Mouse (Mus musculus): ENCODE data around the gene Sav1. TPM values are rescaled to one million over a fixed set of nuclear protein-coding genes. Genes with fewer than 3 reads are reported as not detected.

The Sav1 gene
- total and polyA plus RNA-seq, 2 experiments from 2014 or later = 4.0 to 35.5 TPM

DNA sequence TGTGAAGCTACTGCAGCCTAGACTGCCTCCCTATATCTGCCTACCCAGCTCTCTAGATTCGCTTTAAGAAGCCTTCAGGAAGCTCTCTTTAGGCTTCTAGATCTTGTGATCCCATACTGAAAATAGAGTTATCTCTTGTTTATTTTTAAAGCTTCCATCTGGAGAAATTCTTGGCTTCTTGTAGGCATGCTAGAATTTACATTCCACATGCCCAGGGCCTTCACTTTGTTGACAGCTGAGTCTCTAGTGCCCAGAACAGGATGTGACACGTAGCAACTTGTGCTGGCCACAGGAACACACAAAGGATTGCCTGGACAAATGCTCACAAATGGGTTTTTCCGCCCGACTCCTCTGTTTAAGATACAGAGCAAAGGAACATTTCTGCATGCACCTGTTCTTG lies 29.1 kb upstream of the Sav1 start:
- ATAC-seq (ENCODE audit: insufficient read depth, low read depth) (peak; percentile 63; the same call in 1 of the 2 replicates), DNase-seq (ENCODE audit: low spot score) (peak; percentile 55)
- H3K4me3 ChIP-seq (ENCODE audit: low read depth, low read length) = no peak overlapping the region
- H3K9me3 ChIP-seq (replicated peaks; ENCODE audit: control insufficient read depth, low read length) = peaks cover 3% of the 10 kb centered on the region
- no peaks in the 10 kb centered on the region for H3K27me3 ChIP-seq (ENCODE audit: control insufficient read depth, insufficient read depth, low read length)
- peak overlapping the region; percentile 57 for H3K27ac ChIP-seq (ENCODE audit: low read depth)
- TF ChIP-seq EP300 (IDR thresholded peaks at IDR 0.05; ENCODE audit: low read depth) (no peak), CTCF (IDR thresholded peaks at IDR 0.05; ENCODE audit: low read depth) (no peak)
- H3K4me1 ChIP-seq (ENCODE audit: control insufficient read depth, insufficient read depth) = peaks cover 11% of the 10 kb centered on the region
- H3K9ac ChIP-seq (replicated peaks; ENCODE audit: low read depth, low read length) = no peak overlapping the region
- no peak overlapping the region for H3K4me2 ChIP-seq (ENCODE audit: low read depth, low read length)
- peaks cover 53% of the 10 kb centered on the region for H3K36me3 ChIP-seq (replicated peaks; ENCODE audit: control insufficient read depth, insufficient read depth, low read length)
- 30% methylated on average over 4 of the region's 4 CpGs for WGBS

DNA sequence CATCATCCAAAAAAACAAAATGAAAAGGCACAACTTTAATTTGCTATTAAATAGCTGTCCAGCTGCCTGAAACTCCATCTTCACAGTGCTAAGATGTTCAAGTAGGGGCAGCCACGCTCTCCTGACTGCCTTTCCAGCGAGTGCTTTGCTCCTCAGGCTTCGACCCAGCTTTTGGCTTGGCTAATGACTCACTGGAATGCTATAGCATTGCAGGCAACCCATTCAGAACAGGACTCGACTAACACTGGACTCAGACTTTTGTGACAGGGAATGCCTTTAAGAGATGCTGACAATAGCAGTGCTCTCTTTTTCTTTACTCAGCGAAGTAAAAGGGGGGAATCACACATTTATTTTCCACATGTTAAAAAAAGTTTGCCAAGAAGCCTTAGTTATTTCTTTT lies 24.9 kb upstream of the Sav1 start:
- H3K36me3 ChIP-seq (replicated peaks; ENCODE audit: control insufficient read depth, insufficient read depth, low read length) = peaks cover 26% of the 10 kb centered on the region
- no peak overlapping the region for H3K27ac ChIP-seq (ENCODE audit: low read depth)
- H3K9me3 ChIP-seq (replicated peaks; ENCODE audit: control insufficient read depth, low read length) = peaks cover 5% of the 10 kb centered on the region
- peaks cover 11% of the 10 kb centered on the region for H3K4me1 ChIP-seq (ENCODE audit: control insufficient read depth, insufficient read depth)
- H3K4me2 ChIP-seq (ENCODE audit: low read depth, low read length) = no peak overlapping the region
- DNase-seq (ENCODE audit: low spot score) (no peak), ATAC-seq (ENCODE audit: insufficient read depth, low read depth) (no peak)
- no peak overlapping the region for H3K4me3 ChIP-seq (ENCODE audit: low read depth, low read length)
- no peak overlapping the region for H3K9ac ChIP-seq (replicated peaks; ENCODE audit: low read depth, low read length)
- H3K27me3 ChIP-seq (ENCODE audit: control insufficient read depth, insufficient read depth, low read length) = no peaks in the 10 kb centered on the region
- 75% methylated on average over 5 of the region's 5 CpGs for WGBS
- TF ChIP-seq CTCF (IDR thresholded peaks at IDR 0.05; ENCODE audit: low read depth) = no peak
- no peak for TF ChIP-seq EP300 (IDR thresholded peaks at IDR 0.05; ENCODE audit: low read depth)

DNA sequence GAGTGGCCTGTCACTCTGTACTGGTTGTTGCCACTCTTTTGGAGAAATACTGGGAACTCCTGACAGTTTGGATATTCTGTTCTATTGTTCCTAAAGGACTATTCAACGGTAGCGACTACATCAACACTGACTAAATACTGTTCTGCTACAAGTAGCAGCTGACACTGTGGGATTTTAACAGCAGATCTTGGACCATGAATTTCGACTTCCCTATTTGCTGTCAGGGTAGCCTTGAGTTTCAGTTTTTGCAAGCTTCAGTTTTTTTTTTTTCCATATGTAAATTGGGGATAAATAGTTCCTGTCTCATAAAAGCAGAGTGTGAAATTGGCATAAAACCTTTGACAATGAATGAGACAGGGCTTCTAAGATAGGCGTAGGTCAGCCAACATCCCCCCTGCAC lies 23.6 kb upstream of the Sav1 start:
- no peak for ATAC-seq (ENCODE audit: insufficient read depth, low read depth)
- H3K9ac ChIP-seq (replicated peaks; ENCODE audit: low read depth, low read length) = no peak overlapping the region
- no peaks in the 10 kb centered on the region for H3K27me3 ChIP-seq (ENCODE audit: control insufficient read depth, insufficient read depth, low read length)
- no peak for TF ChIP-seq CTCF (IDR thresholded peaks at IDR 0.05; ENCODE audit: low read depth)
- no peak for TF ChIP-seq EP300 (IDR thresholded peaks at IDR 0.05; ENCODE audit: low read depth)
- no peak overlapping the region for H3K4me2 ChIP-seq (ENCODE audit: low read depth, low read length)
- peaks cover 26% of the 10 kb centered on the region for H3K36me3 ChIP-seq (replicated peaks; ENCODE audit: control insufficient read depth, insufficient read depth, low read length)
- DNase-seq (ENCODE audit: low spot score) = no peak
- no peak overlapping the region for H3K4me3 ChIP-seq (ENCODE audit: low read depth, low read length)
- H3K4me1 ChIP-seq (ENCODE audit: control insufficient read depth, insufficient read depth) = no peaks in the 10 kb centered on the region
- WGBS = 94% methylated on average over 4 of the region's 4 CpGs
- no peak overlapping the region for H3K27ac ChIP-seq (ENCODE audit: low read depth)
- H3K9me3 ChIP-seq (replicated peaks; ENCODE audit: control insufficient read depth, low read length) = peaks cover 5% of the 10 kb centered on the region

DNA sequence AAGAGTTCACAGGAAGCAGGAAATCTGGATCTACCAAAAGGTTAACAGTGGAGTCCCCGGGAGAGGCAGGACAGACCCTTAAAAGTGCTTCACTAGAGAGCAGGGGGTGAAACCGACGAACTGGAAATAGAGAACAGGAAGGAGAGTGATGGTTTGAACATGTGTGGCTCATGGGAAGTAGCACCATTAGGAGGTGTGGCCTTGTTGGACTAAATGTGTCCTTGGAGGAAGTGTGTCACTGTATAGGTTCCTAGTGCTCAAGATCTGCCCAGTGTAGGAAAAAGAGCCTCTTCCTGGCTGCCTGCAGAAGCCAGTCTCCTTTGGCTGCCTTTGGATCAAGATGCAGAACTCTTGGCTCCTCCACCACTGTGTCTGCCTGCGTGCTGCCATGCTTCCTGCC lies 18.3 kb upstream of the Sav1 start:
- no peak overlapping the region for H3K27ac ChIP-seq (ENCODE audit: low read depth)
- no peak for DNase-seq (ENCODE audit: low spot score)
- H3K9me3 ChIP-seq (replicated peaks; ENCODE audit: control insufficient read depth, low read length) = no peaks in the 10 kb centered on the region
- no peaks in the 10 kb centered on the region for H3K4me1 ChIP-seq (ENCODE audit: control insufficient read depth, insufficient read depth)
- TF ChIP-seq EP300 (IDR thresholded peaks at IDR 0.05; ENCODE audit: low read depth) (no peak), CTCF (IDR thresholded peaks at IDR 0.05; ENCODE audit: low read depth) (no peak)
- H3K4me2 ChIP-seq (ENCODE audit: low read depth, low read length) = no peak overlapping the region
- H3K36me3 ChIP-seq (replicated peaks; ENCODE audit: control insufficient read depth, insufficient read depth, low read length) = no peaks in the 10 kb centered on the region
- ATAC-seq (ENCODE audit: insufficient read depth, low read depth) = no peak
- 69% methylated on average over 4 of the region's 4 CpGs for WGBS
- no peak overlapping the region for H3K9ac ChIP-seq (replicated peaks; ENCODE audit: low read depth, low read length)
- H3K4me3 ChIP-seq (ENCODE audit: low read depth, low read length) = no peak overlapping the region
- H3K27me3 ChIP-seq (ENCODE audit: control insufficient read depth, insufficient read depth, low read length) = no peaks in the 10 kb centered on the region

DNA sequence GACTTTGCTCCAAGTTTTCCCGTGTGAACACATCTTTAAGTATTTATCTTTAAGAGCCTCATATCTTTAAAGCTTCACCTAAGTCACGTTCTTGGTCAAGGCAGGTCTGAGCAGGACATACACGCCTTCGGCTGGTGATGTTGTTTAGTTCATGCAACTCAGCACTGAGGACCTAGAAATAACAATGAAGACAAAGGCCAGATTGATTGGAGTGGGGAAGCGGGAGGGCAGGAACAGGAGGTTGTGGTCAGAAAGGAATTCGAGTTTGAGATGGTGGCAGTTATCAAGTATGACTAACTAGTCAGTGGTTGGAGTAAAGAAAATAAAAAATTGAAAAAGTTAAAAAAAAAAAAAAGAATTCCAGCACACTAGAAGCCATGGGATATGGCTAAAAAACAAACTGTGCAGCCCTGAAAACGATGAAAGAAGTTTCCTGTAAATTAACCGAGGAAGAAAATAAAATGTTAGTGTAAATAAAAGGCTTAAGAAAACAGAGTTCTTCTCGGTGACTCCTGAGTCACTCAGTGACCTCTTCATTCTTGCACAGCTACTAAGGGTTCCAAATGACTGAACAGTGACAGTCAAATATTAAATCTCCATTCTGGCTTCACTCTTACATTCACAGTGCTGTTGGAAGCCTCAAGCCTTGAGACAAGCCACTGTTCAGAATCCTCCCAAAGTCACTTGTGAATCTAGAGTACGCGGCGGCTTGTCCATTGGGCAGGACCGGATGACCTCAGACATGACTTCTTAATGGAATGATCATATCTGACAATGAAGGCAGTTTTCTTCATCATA lies 11.6 kb upstream of the Sav1 start:
- DNase-seq (ENCODE audit: low spot score) = no peak
- H3K4me2 ChIP-seq (ENCODE audit: low read depth, low read length) = no peak overlapping the region
- H3K27me3 ChIP-seq (ENCODE audit: control insufficient read depth, insufficient read depth, low read length) = no peaks in the 10 kb centered on the region
- no peak for TF ChIP-seq CTCF (IDR thresholded peaks at IDR 0.05; ENCODE audit: low read depth)
- TF ChIP-seq EP300 (IDR thresholded peaks at IDR 0.05; ENCODE audit: low read depth) = no peak
- H3K9me3 ChIP-seq (replicated peaks; ENCODE audit: control insufficient read depth, low read length) = peaks cover 5% of the 10 kb centered on the region; the same call in 1 of the 2 replicates
- H3K36me3 ChIP-seq (replicated peaks; ENCODE audit: control insufficient read depth, insufficient read depth, low read length) = no peaks in the 10 kb centered on the region
- no peaks in the 10 kb centered on the region for H3K4me1 ChIP-seq (ENCODE audit: control insufficient read depth, insufficient read depth)
- no peak overlapping the region for H3K27ac ChIP-seq (ENCODE audit: low read depth)
- no peak overlapping the region for H3K4me3 ChIP-seq (ENCODE audit: low read depth, low read length)
- ATAC-seq (ENCODE audit: insufficient read depth, low read depth) = no peak
- WGBS = 64% methylated on average over 13 of the region's 13 CpGs
- H3K9ac ChIP-seq (replicated peaks; ENCODE audit: low read depth, low read length) = no peak overlapping the region

DNA sequence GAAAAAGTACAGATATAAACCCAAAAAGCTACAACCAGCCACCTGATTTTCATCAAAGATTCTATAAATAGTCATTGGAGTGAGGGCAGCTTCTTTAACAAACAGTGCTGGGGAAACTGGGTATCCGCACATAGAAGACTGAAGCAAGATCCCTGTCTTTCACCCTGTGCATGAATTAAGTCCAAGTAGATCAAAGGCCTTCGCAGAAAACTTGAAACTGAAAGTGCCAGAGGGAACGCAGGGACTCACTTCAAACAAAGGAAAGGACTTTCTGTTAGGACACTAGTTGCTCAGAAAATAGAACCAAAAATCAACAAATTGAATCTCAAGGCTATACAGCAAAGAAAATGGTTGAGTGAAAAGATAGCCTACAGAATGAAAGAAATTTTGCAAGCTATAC lies 8.6 kb upstream of the Sav1 start:
- Histone ChIP-seq H3K4me2 (ENCODE audit: low read depth, low read length) (no peak overlapping the region), H3K4me3 (ENCODE audit: low read depth, low read length) (no peak overlapping the region), H3K9ac (replicated peaks; ENCODE audit: low read depth, low read length) (no peak overlapping the region), H3K27me3 (ENCODE audit: control insufficient read depth, insufficient read depth, low read length) (no peaks in the 10 kb centered on the region), H3K27ac (ENCODE audit: low read depth) (no peak overlapping the region), H3K36me3 (replicated peaks; ENCODE audit: control insufficient read depth, insufficient read depth, low read length) (no peaks in the 10 kb centered on the region), H3K9me3 (replicated peaks; ENCODE audit: control insufficient read depth, low read length) (peaks cover 5% of the 10 kb centered on the region; the same call in 1 of the 2 replicates), H3K4me1 (ENCODE audit: control insufficient read depth, insufficient read depth) (no peaks in the 10 kb centered on the region)
- no peak for DNase-seq (ENCODE audit: low spot score)
- ATAC-seq (ENCODE audit: insufficient read depth, low read depth) = no peak
- 81% methylated on average over 3 of the region's 3 CpGs for WGBS
- TF ChIP-seq CTCF (IDR thresholded peaks at IDR 0.05; ENCODE audit: low read depth) (no peak), EP300 (IDR thresholded peaks at IDR 0.05; ENCODE audit: low read depth) (no peak)
